Mouse (Mus musculus): ENCODE results near the gene Olfr578. TPM values are rescaled to one million over a fixed set of nuclear protein-coding genes. Genes with fewer than 3 reads are reported as not detected.

Gene Olfr578
- polyA plus RNA-seq, 1 experiment from 2014 or later: not detected

Other genes starting within 250 kb of the Olfr578 start
- gene Olfr560, start 230.0 kb downstream of the Olfr578 start, polyA plus RNA-seq (2016; fragmentation: Nextera tagmentation; extraction: Ambion mirVana): not detected in 2 replicates
- gene Olfr78, start 229.9 kb downstream of the Olfr578 start, polyA plus RNA-seq (2016; fragmentation: Nextera tagmentation; extraction: Ambion mirVana): not detected in 2 replicates
- gene Olfr561, start 218.1 kb downstream of the Olfr578 start, polyA plus RNA-seq (2016; fragmentation: Nextera tagmentation; extraction: Ambion mirVana): not detected in 2 replicates
- gene Olfr564, start 185.8 kb downstream of the Olfr578 start, polyA plus RNA-seq (2016; fragmentation: Nextera tagmentation; extraction: Ambion mirVana): not detected in 2 replicates
- not detected in 2 replicates for gene Olfr566, start 130.6 kb downstream of the Olfr578 start, polyA plus RNA-seq (2016; fragmentation: Nextera tagmentation; extraction: Ambion mirVana)
- gene Olfr568, start 112.2 kb downstream of the Olfr578 start, polyA plus RNA-seq (2016; fragmentation: Nextera tagmentation; extraction: Ambion mirVana): not detected in 2 replicates
- not detected in 2 replicates for gene Olfr569, start 98.4 kb downstream of the Olfr578 start, polyA plus RNA-seq (2016; fragmentation: Nextera tagmentation; extraction: Ambion mirVana)
- gene Olfr570, start 94.7 kb downstream of the Olfr578 start, polyA plus RNA-seq (2016; fragmentation: Nextera tagmentation; extraction: Ambion mirVana): not detected in 2 replicates
- not detected in 2 replicates for gene Olfr571, start 71.8 kb downstream of the Olfr578 start, polyA plus RNA-seq (2016; fragmentation: Nextera tagmentation; extraction: Ambion mirVana)
- not detected in 2 replicates for gene Olfr572, start 64.9 kb downstream of the Olfr578 start, polyA plus RNA-seq (2016; fragmentation: Nextera tagmentation; extraction: Ambion mirVana)
- not detected in 2 replicates for gene Olfr573-ps1, start 46.7 kb downstream of the Olfr578 start, polyA plus RNA-seq (2016; fragmentation: Nextera tagmentation; extraction: Ambion mirVana)
- not detected in 2 replicates for gene Olfr574, start 40.9 kb downstream of the Olfr578 start, polyA plus RNA-seq (2016; fragmentation: Nextera tagmentation; extraction: Ambion mirVana)
- gene Olfr575, start 30.5 kb downstream of the Olfr578 start, polyA plus RNA-seq (2016; fragmentation: Nextera tagmentation; extraction: Ambion mirVana): not detected in 2 replicates
- gene Olfr576, start 26.7 kb downstream of the Olfr578 start, polyA plus RNA-seq (2016; fragmentation: Nextera tagmentation; extraction: Ambion mirVana): not detected in 2 replicates
- gene Olfr577, start 13.4 kb downstream of the Olfr578 start, polyA plus RNA-seq (2016; fragmentation: Nextera tagmentation; extraction: Ambion mirVana): not detected in 2 replicates
- gene Olfr582, start 48.7 kb upstream of the Olfr578 start, polyA plus RNA-seq (2016; fragmentation: Nextera tagmentation; extraction: Ambion mirVana): not detected in 2 replicates
- gene Olfr583, start 62.0 kb upstream of the Olfr578 start, polyA plus RNA-seq (2016; fragmentation: Nextera tagmentation; extraction: Ambion mirVana): not detected in 2 replicates
- gene Olfr584, start 92.6 kb upstream of the Olfr578 start, polyA plus RNA-seq (2016; fragmentation: Nextera tagmentation; extraction: Ambion mirVana): not detected in 2 replicates
- not detected in 2 replicates for gene Olfr585, start 108.4 kb upstream of the Olfr578 start, polyA plus RNA-seq (2016; fragmentation: Nextera tagmentation; extraction: Ambion mirVana)
- not detected in 2 replicates for gene Olfr586, start 136.3 kb upstream of the Olfr578 start, polyA plus RNA-seq (2016; fragmentation: Nextera tagmentation; extraction: Ambion mirVana)
- gene Olfr588-ps1, start 151.6 kb upstream of the Olfr578 start, polyA plus RNA-seq (2016; fragmentation: Nextera tagmentation; extraction: Ambion mirVana): not detected in 2 replicates
- gene Olfr589, start 167.0 kb upstream of the Olfr578 start, polyA plus RNA-seq (2016; fragmentation: Nextera tagmentation; extraction: Ambion mirVana): not detected in 2 replicates
- gene Olfr591, start 189.0 kb upstream of the Olfr578 start, polyA plus RNA-seq (2016; fragmentation: Nextera tagmentation; extraction: Ambion mirVana): not detected in 2 replicates
- not detected in 2 replicates for gene Olfr592, start 195.5 kb upstream of the Olfr578 start, polyA plus RNA-seq (2016; fragmentation: Nextera tagmentation; extraction: Ambion mirVana)
- not detected in 2 replicates for gene Olfr593, start 222.5 kb upstream of the Olfr578 start, polyA plus RNA-seq (2016; fragmentation: Nextera tagmentation; extraction: Ambion mirVana)
- gene Olfr594, start 227.7 kb upstream of the Olfr578 start, polyA plus RNA-seq (2016; fragmentation: Nextera tagmentation; extraction: Ambion mirVana): not detected in 2 replicates

Data from midbrain, embryonic 12.5 days (tissue).